Mouse (Mus musculus) embryonic fibroblast, embryonic 13.5 days (primary cell): Measurements from ENCODE around the gene Hist1h4b.

ENCODE experiments used
- CTCF ChIP-seq: IDR thresholded peaks from 2 replicates; pipeline ENCODE4 v1.5.1; 2011; ENCODE audit warnings: mild to moderate bottlenecking, control low read depth, low read length, moderate library complexity, borderline replicate concordance; ENCODE audit not compliant: insufficient read depth
- POLR2A ChIP-seq: IDR thresholded peaks from 2 replicates; pipeline ENCODE4 v1.6.1; 2011; ENCODE audit warnings: low read depth, mild to moderate bottlenecking, control low read depth, low read length, moderate library complexity

DNA sequence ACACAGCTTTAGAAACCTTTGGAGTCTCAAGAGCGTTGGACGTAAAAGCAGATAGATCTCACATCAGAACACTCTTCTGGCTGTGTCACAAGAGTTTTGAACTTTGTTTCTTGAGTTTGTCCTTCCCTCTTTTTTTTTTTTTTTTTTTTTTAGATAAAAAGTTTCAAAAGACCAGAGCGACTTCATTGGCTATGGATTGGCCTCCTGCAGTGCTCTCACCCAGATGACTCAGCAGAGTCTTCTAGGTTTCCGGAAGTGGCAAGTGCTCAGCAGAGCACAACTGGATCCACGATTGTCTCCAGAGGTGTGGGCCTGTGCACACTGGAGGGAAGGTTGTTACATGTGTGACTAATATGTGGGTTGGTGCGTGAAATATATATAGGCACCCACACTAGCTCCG is 21.5 kb downstream of the Hist1h4b start:
- TF ChIP-seq POLR2A (no peak), CTCF (no peak)
